Mouse (Mus musculus): Measurements from ENCODE around the gene Ranbp9. TPM values are rescaled to one million over a fixed set of nuclear protein-coding genes. Genes with fewer than 3 reads are reported as not detected.

The Ranbp9 gene
- total and polyA plus RNA-seq, 3 experiments, result 66.3 to 132 (median 81.0) TPM

DNA sequence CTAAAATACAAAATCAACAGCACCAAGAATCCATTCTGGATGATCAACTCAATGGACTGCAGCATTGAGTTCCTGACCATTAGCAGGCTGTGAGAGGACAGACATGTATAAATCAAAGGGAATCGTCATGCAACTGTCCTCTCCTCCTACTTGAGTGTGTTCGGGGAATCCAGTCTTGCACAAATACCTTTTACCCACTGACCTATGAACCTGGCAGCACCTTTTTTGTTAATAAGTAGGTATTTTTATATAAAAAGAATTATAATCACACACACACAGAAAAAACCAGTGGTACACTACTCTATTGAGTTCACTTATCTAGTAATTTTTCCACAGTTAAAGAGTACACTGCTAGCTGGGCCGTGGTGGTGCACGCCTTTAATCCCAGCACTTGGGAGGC lies 37.4 kb downstream of the Ranbp9 start:
- Histone ChIP-seq H3K4me1 (ENCODE audit: insufficient read depth, low read depth, low read length) (peaks cover 5% of the 10 kb centered on the region), H3K4me3 (ENCODE audit: low read depth, low read length) (no peak overlapping the region), H3K27me3 (ENCODE audit: insufficient read depth, low read length) (no peaks in the 10 kb centered on the region), H3K36me3 (replicated peaks) (peaks cover 20% of the 10 kb centered on the region), H3K9me3 (replicated peaks) (no peaks in the 10 kb centered on the region)
- DNase-seq (ENCODE audit: low spot score), result no peak
- ATAC-seq (ENCODE audit: extremely low read depth, insufficient number of reproducible peaks, low FRiP score, poor library complexity, severe bottlenecking), result no peak
- TF ChIP-seq CTCF (IDR thresholded peaks at IDR 0.05; ENCODE audit: low read depth, low read length), result no peak
- TF ChIP-seq TAL1 (conservative IDR thresholded peaks at IDR 0.05; ENCODE audit: low read depth, low read length), result no peak
- TF ChIP-seq POLR2AphosphoS5 (IDR thresholded peaks at IDR 0.05; ENCODE audit: insufficient replicate concordance, low read depth, low read length), result no peak
- TF ChIP-seq GATA2 (IDR thresholded peaks at IDR 0.05; ENCODE audit: borderline replicate concordance, low read depth, low read length), result no peak
- no peak for TF ChIP-seq GATA1 (IDR thresholded peaks at IDR 0.05; ENCODE audit: borderline replicate concordance, low read length)

DNA sequence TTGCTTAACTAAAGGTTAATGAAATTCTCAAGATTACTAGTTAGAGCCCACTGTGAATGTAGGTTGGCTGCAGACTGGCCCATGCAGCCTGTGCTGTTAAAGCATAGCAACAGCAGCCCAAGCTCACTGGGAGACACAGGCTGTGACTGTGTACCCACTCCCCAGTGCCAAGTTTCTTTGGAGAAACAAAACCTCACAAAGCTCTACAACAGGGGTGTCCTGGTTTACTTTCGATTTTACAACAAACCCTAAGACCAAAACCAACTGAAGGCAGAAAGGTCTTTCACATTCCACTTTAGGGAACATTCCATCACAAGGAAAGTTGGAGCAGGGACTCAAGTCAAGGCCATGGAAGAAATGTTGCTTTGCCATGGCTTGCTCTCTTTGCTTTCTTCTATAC lies 38.5 kb downstream of the Ranbp9 start:
- no peaks in the 10 kb centered on the region for H3K9me3 ChIP-seq (replicated peaks)
- H3K4me3 ChIP-seq (ENCODE audit: low read depth, low read length), result no peak overlapping the region
- peaks cover 18% of the 10 kb centered on the region for H3K36me3 ChIP-seq (replicated peaks)
- no peak for DNase-seq (ENCODE audit: low spot score)
- peaks cover 5% of the 10 kb centered on the region for H3K4me1 ChIP-seq (ENCODE audit: insufficient read depth, low read depth, low read length)
- no peak for ATAC-seq (ENCODE audit: extremely low read depth, insufficient number of reproducible peaks, low FRiP score, poor library complexity, severe bottlenecking)
- TF ChIP-seq GATA1 (IDR thresholded peaks at IDR 0.05; ENCODE audit: borderline replicate concordance, low read length) (no peak), POLR2AphosphoS5 (IDR thresholded peaks at IDR 0.05; ENCODE audit: insufficient replicate concordance, low read depth, low read length) (no peak), CTCF (IDR thresholded peaks at IDR 0.05; ENCODE audit: low read depth, low read length) (no peak), TAL1 (conservative IDR thresholded peaks at IDR 0.05; ENCODE audit: low read depth, low read length) (no peak), GATA2 (IDR thresholded peaks at IDR 0.05; ENCODE audit: borderline replicate concordance, low read depth, low read length) (no peak)
- H3K27me3 ChIP-seq (ENCODE audit: insufficient read depth, low read length), result no peaks in the 10 kb centered on the region

DNA sequence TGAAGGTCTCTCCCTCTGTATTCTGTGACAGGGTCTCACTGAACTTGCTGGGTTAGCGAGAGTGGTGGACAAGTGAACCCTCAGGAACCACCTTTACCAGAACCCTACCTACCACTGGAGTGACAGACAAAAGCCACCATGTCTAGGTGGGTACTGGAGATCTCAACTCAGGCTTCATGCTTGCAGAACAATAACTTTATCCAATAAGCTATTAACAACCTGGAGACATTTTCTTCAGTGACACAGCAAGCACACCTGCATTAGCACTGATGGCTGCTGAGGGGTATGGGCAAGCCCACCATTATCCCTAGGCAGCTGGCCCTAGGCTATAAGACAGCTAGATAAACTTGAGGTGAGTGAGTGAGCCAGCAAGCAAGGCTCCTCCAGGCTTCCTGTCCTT lies 40.7 kb downstream of the Ranbp9 start:
- Histone ChIP-seq H3K4me1 (ENCODE audit: insufficient read depth, low read depth, low read length) (peaks cover 3% of the 10 kb centered on the region), H3K9me3 (replicated peaks) (no peaks in the 10 kb centered on the region), H3K27me3 (ENCODE audit: insufficient read depth, low read length) (no peaks in the 10 kb centered on the region), H3K4me3 (ENCODE audit: low read depth, low read length) (no peak overlapping the region), H3K36me3 (replicated peaks) (peaks cover 11% of the 10 kb centered on the region)
- DNase-seq (ENCODE audit: low spot score) (no peak), ATAC-seq (ENCODE audit: extremely low read depth, insufficient number of reproducible peaks, low FRiP score, poor library complexity, severe bottlenecking) (no peak)
- TF ChIP-seq TAL1 (conservative IDR thresholded peaks at IDR 0.05; ENCODE audit: low read depth, low read length), result no peak

DNA sequence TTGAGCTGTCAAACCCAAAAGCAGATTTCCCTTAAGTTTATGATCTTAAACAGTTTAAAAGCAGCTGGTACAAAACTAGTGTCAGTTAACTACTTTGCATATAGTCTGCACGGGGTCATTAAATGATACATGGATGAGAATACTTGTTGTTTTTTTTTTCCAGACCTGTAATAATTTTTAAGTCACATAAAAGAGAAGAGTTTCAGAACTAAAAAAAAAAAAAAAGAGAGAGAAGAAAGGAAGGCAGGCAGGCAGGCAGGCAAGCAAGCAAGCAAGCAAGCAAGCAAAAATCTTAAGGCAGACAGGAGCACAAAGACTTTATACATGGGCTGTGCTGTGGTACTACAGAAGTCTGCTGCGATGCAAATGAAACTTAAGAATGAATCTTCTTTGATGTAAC lies 47.7 kb downstream of the Ranbp9 start:
- Histone ChIP-seq H3K4me1 (ENCODE audit: insufficient read depth, low read depth, low read length) (peaks cover 3% of the 10 kb centered on the region; the same call in 1 of the 2 replicates), H3K9me3 (replicated peaks) (no peaks in the 10 kb centered on the region), H3K27me3 (ENCODE audit: insufficient read depth, low read length) (no peaks in the 10 kb centered on the region), H3K4me3 (ENCODE audit: low read depth, low read length) (no peak overlapping the region), H3K36me3 (replicated peaks) (peaks cover 30% of the 10 kb centered on the region)
- ATAC-seq (ENCODE audit: extremely low read depth, insufficient number of reproducible peaks, low FRiP score, poor library complexity, severe bottlenecking), result no peak
- TF ChIP-seq CTCF (IDR thresholded peaks at IDR 0.05; ENCODE audit: low read depth, low read length) (no peak), GATA1 (IDR thresholded peaks at IDR 0.05; ENCODE audit: borderline replicate concordance, low read length) (no peak), POLR2AphosphoS5 (IDR thresholded peaks at IDR 0.05; ENCODE audit: insufficient replicate concordance, low read depth, low read length) (no peak), TAL1 (conservative IDR thresholded peaks at IDR 0.05; ENCODE audit: low read depth, low read length) (no peak), GATA2 (IDR thresholded peaks at IDR 0.05; ENCODE audit: borderline replicate concordance, low read depth, low read length) (no peak)
- DNase-seq (ENCODE audit: low spot score), result no peak

DNA sequence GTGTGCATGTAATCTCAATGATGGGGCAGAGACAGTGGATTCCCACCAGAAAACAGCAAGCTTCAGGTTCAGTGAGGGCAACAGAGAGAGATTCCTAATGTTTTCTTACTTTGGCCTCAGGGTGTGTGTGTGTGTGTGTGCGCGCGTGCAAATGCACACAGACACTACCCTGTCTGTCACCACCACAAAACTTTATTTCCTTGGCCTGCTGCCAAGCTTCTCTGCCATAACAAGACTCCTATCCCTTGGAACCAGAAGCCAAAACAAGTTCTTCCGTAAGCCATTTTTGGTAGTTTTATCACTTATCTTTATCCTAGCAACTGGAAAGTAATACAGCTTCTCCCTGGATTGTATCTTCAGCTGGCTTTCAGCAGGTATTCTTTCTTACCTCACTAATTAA lies 52.6 kb downstream of the Ranbp9 start:
- H3K9me3 ChIP-seq (replicated peaks), result no peaks in the 10 kb centered on the region
- H3K4me3 ChIP-seq (ENCODE audit: low read depth, low read length), result no peak overlapping the region
- ATAC-seq (ENCODE audit: extremely low read depth, insufficient number of reproducible peaks, low FRiP score, poor library complexity, severe bottlenecking) (no peak), DNase-seq (ENCODE audit: low spot score) (no peak)
- H3K27me3 ChIP-seq (ENCODE audit: insufficient read depth, low read length), result no peaks in the 10 kb centered on the region
- H3K4me1 ChIP-seq (ENCODE audit: insufficient read depth, low read depth, low read length), result peaks cover 3% of the 10 kb centered on the region; the same call in 1 of the 2 replicates
- H3K36me3 ChIP-seq (replicated peaks), result peaks cover 51% of the 10 kb centered on the region
- TF ChIP-seq GATA1 (IDR thresholded peaks at IDR 0.05; ENCODE audit: borderline replicate concordance, low read length) (no peak), TAL1 (conservative IDR thresholded peaks at IDR 0.05; ENCODE audit: low read depth, low read length) (no peak), POLR2AphosphoS5 (IDR thresholded peaks at IDR 0.05; ENCODE audit: insufficient replicate concordance, low read depth, low read length) (no peak), GATA2 (IDR thresholded peaks at IDR 0.05; ENCODE audit: borderline replicate concordance, low read depth, low read length) (no peak), CTCF (IDR thresholded peaks at IDR 0.05; ENCODE audit: low read depth, low read length) (no peak)

DNA sequence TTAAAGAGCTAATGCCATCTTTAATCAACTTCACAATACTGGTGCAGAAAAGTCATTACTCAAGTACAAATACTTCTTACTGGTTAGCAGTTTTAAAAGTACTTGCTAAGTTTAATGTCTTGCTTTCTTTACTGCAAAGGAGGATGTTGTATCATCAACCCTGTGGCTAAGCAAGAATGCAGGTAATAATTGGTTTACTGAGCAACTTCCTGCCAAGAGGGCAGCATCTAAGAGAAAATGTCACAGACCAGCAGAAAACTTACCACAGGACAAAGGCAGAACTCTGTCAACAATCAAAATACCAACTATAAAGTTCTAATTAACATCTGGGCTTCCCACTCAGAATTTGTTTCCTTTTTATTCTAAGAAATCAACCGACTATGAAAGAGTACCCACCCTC lies 65.8 kb downstream of the Ranbp9 start:
- DNase-seq (ENCODE audit: low spot score) (no peak), ATAC-seq (ENCODE audit: extremely low read depth, insufficient number of reproducible peaks, low FRiP score, poor library complexity, severe bottlenecking) (no peak)
- Histone ChIP-seq H3K4me1 (ENCODE audit: insufficient read depth, low read depth, low read length) (no peaks in the 10 kb centered on the region), H3K4me3 (ENCODE audit: low read depth, low read length) (no peak overlapping the region), H3K9me3 (replicated peaks) (no peaks in the 10 kb centered on the region), H3K36me3 (replicated peaks) (peaks cover 80% of the 10 kb centered on the region), H3K27me3 (ENCODE audit: insufficient read depth, low read length) (no peaks in the 10 kb centered on the region)
- TF ChIP-seq GATA1 (IDR thresholded peaks at IDR 0.05; ENCODE audit: borderline replicate concordance, low read length), result no peak
- no peak for TF ChIP-seq GATA2 (IDR thresholded peaks at IDR 0.05; ENCODE audit: borderline replicate concordance, low read depth, low read length)
- no peak for TF ChIP-seq TAL1 (conservative IDR thresholded peaks at IDR 0.05; ENCODE audit: low read depth, low read length)
- TF ChIP-seq CTCF (IDR thresholded peaks at IDR 0.05; ENCODE audit: low read depth, low read length), result no peak
- no peak for TF ChIP-seq POLR2AphosphoS5 (IDR thresholded peaks at IDR 0.05; ENCODE audit: insufficient replicate concordance, low read depth, low read length)

DNA sequence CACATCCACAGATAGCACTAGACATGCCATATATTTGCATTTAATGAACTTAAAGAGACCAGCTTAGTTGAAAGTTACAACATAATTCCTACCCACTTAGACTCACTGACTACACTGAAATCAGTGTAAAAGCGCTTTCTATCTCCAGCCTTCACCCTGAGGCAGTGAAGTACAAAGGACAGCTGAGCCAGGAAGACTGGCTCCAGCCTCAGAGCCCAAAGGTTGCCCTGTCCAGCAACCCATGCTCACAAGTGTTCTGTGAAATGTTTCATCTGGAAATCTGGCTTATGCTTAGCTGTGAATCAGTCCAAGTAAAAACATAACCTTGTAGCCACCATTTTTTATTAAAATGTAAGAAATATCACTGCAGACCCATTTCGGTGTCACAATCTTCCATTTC lies 67.5 kb downstream of the Ranbp9 start:
- Histone ChIP-seq H3K9me3 (replicated peaks) (no peaks in the 10 kb centered on the region), H3K4me1 (ENCODE audit: insufficient read depth, low read depth, low read length) (no peaks in the 10 kb centered on the region), H3K27me3 (ENCODE audit: insufficient read depth, low read length) (no peaks in the 10 kb centered on the region), H3K36me3 (replicated peaks) (peaks cover 76% of the 10 kb centered on the region), H3K4me3 (ENCODE audit: low read depth, low read length) (no peak overlapping the region)
- TF ChIP-seq GATA2 (IDR thresholded peaks at IDR 0.05; ENCODE audit: borderline replicate concordance, low read depth, low read length) (no peak), CTCF (IDR thresholded peaks at IDR 0.05; ENCODE audit: low read depth, low read length) (no peak), GATA1 (IDR thresholded peaks at IDR 0.05; ENCODE audit: borderline replicate concordance, low read length) (no peak), POLR2AphosphoS5 (IDR thresholded peaks at IDR 0.05; ENCODE audit: insufficient replicate concordance, low read depth, low read length) (no peak), TAL1 (conservative IDR thresholded peaks at IDR 0.05; ENCODE audit: low read depth, low read length) (no peak)
- DNase-seq (ENCODE audit: low spot score) (no peak), ATAC-seq (ENCODE audit: extremely low read depth, insufficient number of reproducible peaks, low FRiP score, poor library complexity, severe bottlenecking) (no peak)

Measured in G1E (cell line).